Mouse (Mus musculus) layer of hippocampus, postnatal 14 days (tissue): ENCODE measurements at regions not wholly inside any gene's neighbourhood (a gene's known extent, or its start where the extent isn't known, plus 50 kb on each side); places are given as distances from the start of the nearest gene placed in this dataset.

ENCODE experiments used
- DNase-seq, 2 experiments: peaks; one replicate each; pipeline ENCODE4 v3.0.0; 2021 to 2022; ENCODE audit warnings: low spot score in 2 of 2, mixed read lengths in 1 of 2

- no peak for DNase-seq
Observed at GRCm38 (mm10) chr5:62545785-62546184, 220.2 kb downstream of the Arap2 start.

DNA sequence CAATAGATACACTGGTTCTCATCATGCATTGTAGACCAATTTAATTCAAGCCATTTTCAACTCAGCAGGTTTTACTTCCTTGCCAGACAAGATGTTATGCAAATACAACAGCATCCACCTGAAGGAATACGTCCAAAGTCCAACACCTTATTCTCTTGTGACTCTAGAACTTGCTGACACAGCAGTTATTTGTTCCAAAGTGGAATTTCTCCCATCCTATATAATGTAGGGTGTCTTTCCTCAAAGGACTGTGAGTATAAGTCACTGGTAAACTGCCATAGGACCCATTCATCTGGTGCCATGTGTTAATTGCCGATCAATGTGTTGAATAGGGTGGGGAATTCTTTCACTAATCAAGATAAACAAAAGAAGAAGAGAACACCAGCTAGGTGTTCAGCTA, 226.7 kb downstream of the Arap2 start:
- no peak for DNase-seq

DNA sequence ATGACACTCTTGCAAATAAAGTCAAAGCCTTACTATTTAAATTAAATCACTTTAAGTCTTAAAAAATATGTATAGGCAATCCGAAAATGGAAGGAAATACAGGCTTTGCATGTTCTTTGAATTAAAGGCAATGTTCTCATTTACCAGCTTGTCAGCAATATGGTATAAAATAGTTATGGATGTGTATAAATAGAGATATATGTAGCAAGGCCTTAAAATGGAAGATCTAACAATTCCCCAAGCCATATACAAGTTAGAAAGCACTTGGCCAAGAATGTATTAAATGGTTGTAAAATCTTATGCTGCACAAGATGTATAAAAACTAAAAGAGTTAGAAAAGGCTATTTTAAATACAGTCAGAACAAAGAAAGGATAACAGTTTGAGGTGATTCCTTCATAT, 254.1 kb downstream of the Arap2 start:
- DNase-seq = no peak

GRCm38 (mm10) chr5:62483521-62483920, 282.4 kb downstream of the Arap2 start:
- no peak for DNase-seq

DNA sequence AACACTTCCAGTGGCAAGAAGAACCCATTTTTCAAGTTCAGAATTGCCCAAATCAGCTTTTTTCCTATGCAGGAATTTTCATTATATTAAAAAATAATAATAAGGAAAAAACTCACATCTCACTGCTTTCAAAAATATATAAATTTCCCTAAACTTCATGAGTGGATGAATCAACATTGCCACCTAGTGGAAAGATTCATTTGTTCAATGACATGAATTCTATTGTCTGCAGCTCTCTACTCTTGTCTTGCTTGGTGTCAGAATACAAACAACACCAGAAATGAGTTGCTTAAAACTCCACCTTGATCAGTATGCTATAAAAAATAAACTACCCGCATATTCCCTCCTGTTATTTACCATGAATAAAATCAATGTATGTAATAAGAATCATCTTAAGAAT, 285.0 kb downstream of the Arap2 start:
- DNase-seq = peak in 1 of 2 experiments; percentile 72

- DNase-seq = no peak
Observed at GRCm38 (mm10) chr5:62473412-62473811, 292.5 kb downstream of the Arap2 start.

- DNase-seq = peak in 1 of 2 experiments; percentile 3
Observed at GRCm38 (mm10) chr5:62466802-62467201, 299.2 kb downstream of the Arap2 start.

DNA sequence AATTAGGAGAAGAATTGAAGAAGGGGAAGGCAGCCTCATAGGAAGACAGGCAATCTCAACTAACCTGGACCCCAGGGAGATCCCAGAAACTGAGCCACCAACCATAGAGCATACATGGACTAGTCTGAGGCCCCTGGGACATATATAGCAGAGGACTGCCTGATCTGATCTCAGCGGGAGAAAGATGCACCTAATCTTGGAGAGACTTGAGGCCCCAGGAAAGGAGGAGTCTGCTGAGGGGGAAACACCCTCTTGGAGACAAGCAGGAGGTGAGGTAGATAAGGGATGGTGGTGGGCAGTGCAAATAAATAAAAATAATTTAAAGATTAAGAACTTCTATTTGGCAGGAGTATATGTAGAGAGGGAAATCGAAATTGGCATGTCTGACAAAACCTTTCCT, 303.4 kb downstream of the Arap2 start:
- DNase-seq = no peak
